Mouse (Mus musculus) adrenal gland, adult 8-10 months (tissue): ENCODE measurements around the gene Sh3bgrl2. TPM values are rescaled to one million over a fixed set of nuclear protein-coding genes. Genes with fewer than 3 reads are reported as not detected.
"Not testable (repeated sequence)": the region's sequence is repeated elsewhere in the genome, so short reads cannot be mapped to it uniquely, and the experiment has no call there.

Experiments
- DNase-seq: peaks from one replicate; pipeline ENCODE4 v3.0.0; 2022
- total RNA-seq, 4 experiments: library from RNA; stranded (reverse); gene quantifications; 2 replicates each; pipeline ENCODE4 v1.2.4; 2022

Gene Sh3bgrl2
- total RNA-seq, result 10 to 100 TPM; 13.6 to 21.7 (median 16.8) TPM

- peak; percentile 71 for DNase-seq
Measured at GRCm38 (mm10) chr9:83547830-83548689, at the start of gene Sh3bgrl2. TSS of gene Sh3bgrl2 (plus strand) at chr9:83548327.

DNA sequence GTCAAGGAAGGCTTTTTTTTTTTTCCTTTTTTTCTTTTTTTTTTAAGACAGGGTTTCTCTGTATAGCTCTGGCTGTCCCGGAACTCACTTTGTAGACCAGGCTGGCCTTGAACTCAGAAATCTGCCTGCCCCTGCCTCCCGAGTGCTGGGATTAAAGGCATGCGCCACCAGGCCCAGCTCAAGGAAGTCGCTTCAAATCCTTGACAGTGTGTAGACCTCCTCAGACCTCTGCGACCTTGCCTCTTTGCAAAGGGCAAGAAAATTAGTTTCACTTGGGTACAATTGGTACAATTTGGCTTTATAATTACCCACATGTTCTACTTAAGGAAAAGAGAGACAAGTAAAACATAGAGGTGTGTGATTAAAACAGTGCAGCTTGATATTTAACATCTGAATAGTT is 29.0 kb upstream of the Sh3bgrl2 start:
- DNase-seq, result not testable (repeated sequence)

GRCm38 (mm10) chr9:83519510-83520155 is 28.5 kb upstream of the Sh3bgrl2 start:
- DNase-seq, result no peak

DNA sequence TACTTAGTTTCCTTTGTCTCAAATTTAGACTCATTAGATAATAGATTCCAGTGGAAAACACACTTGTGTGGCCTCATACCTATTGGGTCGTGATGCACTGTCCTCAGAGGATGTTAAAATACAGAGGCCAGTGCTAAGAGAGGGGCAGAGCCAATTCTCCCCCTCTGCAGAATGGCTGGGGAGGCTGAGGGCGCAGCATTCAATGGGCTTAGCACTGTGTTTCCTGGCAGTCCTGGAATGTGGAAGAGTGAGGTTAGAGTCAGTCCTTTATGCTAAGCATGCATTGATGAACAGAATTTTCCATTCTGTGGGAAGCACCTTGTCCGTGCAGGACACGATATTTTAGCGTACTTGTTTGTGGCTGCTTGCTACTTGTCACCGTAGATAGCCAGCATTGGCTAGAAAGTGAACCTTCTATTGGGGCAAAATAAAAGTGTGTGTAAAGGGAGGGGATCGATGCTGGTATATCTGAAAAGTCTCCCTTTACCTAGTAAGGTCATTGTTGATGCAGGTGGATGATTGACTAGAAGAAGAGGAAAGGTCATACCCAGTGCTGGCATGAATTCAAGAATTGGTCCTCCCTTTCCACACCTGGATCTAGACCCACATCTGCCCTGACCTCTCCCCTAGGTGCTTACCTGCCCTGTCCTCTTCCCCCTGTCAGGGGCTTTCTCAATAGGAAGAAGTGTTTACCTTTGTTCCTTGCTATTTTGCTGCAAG is 20.6 kb upstream of the Sh3bgrl2 start:
- no peak for DNase-seq

DNA sequence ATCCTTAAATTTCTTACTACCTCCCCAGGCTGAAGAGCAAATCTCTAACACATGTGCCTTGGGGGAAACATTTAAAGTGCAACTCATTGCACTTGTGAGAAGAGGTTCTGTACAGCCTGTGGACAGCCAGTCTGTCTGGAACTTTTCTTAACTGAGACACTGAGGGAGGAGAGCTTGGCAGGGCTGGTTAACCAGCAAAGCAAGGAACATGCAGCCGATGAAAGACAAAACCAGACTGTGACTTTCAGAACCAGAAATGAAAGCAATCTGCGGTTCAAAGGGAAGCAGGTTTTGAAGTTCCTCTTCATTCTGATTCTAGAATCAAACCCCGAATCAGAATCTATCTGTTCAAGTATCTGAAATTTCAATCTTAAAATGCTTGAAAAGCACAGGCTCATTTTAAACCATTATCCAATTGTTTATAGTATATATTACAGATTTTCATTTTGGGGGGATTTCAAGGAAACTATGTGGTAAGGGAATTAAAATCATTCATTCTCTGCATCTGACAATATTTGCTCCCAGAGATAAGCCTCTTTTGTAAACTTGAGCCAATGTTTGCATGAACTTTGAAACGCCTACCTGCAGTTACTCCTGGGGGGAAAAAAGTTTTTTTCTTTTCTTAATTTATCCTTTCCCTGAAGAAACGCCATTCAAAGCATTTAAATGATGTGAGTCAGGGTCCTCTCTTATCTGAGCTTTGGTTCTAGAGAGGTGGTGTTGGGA is 14.9 kb upstream of the Sh3bgrl2 start:
- DNase-seq, result no peak

DNA sequence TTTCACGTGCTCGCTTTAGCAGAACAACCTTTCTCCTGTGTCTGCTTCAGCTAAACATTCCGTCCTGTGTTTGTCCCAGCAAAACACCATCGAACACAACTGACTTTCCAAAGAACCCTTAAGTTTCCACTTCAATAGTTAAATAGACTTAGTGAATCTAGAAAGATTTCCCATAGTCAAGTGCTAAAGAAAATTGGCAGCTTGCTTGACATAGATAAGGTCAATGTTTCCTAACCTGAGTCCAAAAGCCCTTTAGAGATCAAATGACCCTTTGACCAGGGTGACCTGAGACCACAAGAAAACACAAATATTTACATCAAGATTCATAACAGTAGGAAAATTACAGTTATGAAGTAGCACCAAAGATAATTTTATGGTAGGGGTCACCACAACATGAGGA is 11.2 kb upstream of the Sh3bgrl2 start:
- DNase-seq, result no peak

DNA sequence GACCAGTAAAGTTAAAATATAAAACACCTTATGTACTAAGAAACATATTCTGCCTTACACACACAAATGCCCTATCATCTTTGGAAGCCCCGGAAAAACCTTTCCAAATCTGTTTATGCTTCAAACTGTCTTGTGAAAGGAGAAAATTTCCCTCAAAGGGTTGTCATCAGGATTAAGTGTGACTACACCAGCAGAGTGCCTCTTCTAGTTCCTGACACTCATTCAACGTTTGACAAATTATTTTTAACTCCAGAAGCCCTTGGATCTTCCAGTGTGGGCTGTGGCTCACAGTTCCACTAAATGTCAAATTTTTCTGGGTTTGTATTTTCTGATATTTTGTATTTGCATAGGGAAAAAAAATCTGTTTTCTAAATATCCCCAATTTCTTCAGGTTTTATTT is 10.6 kb upstream of the Sh3bgrl2 start:
- no peak for DNase-seq

- no peak for DNase-seq
Measured at GRCm38 (mm10) chr9:83537921-83538536, 10.1 kb upstream of the Sh3bgrl2 start.

- DNase-seq, result no peak
Measured at GRCm38 (mm10) chr9:83539809-83540491, 8.2 kb upstream of the Sh3bgrl2 start.

- DNase-seq, result no peak
Measured at GRCm38 (mm10) chr9:83540492-83540857, 7.7 kb upstream of the Sh3bgrl2 start.

GRCm38 (mm10) chr9:83540975-83541374 is 7.2 kb upstream of the Sh3bgrl2 start:
- DNase-seq, result no peak

DNA sequence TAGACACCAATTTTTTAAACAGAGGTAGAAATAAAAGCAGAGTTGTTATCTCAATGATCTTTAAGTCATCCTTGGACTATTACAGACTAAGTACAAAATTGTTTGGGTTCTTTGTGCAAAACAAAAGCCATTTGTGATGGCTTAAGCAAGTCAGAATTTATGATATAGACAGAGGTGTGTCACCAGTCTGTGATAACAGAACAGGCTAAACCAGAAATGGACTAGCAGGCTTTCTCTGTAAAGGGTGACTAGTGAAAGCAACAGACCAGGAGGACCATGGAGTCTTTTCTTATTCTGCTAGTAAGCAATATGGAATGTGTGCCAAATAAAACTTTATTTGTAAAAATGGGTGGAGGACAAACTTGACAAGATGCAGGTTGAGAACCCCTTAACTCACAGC is 2.9 kb upstream of the Sh3bgrl2 start:
- no peak for DNase-seq

DNA sequence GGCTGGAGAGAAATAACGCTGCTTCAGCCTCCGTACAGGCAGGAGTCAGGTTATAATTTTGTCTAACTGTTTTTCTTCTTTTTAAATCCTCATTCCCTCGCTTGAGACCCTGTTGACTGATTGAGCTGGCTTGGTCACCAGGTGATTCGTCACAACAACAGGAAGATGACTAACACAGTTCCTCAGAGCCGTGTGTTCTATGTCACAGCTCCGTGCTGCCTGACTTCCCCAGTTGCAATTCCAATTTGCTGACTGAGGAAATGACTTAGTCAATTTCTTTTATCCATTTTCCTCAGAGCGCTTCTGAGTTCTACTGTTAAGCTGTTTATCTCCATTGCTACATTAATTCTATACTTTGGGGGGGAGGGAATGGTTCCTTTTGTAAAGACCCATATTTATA is 1.8 kb upstream of the Sh3bgrl2 start:
- DNase-seq, result no peak

- DNase-seq, result no peak
Measured at GRCm38 (mm10) chr9:83547229-83547628, 898 bp upstream of the Sh3bgrl2 start.

DNA sequence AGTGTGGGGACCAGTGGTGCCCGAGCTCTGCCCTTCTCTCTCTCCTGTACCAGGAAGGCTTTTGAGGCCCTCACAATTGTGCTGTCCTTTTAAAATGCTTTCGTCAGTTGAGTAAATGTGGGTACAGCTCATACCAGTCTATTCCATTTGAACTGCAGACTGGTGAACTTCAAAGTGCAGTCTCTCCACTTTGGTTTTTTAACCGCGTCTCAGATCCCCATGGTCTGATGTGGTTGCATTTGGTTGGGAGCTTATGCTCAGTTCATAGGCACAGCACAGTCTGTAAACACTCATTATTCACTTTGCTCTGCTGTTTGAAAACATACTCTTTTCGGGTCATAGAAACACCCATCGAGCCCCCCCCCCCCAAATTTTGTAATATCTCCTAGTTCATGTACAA is 1.7 kb downstream of the Sh3bgrl2 start:
- no peak for DNase-seq

DNA sequence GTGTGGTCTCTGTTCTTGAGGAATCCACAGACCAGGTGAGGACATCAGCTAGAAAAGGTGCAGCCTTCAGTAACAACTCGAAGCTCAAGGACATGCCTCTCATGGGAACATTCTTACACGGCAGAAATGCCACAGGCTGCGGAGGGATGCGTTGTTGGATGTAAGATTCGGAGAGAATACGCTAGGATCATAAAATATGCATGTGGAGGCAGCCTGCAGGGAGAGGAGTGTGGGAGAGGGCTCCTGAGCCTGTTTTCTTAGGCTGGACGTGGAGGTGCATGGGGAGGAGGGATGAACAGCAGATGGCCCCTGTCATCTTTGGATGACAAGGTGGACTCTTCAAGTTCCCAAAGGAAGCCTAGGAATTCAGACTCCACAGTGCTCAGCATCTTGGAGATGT is 3.0 kb downstream of the Sh3bgrl2 start:
- DNase-seq, result no peak

DNA sequence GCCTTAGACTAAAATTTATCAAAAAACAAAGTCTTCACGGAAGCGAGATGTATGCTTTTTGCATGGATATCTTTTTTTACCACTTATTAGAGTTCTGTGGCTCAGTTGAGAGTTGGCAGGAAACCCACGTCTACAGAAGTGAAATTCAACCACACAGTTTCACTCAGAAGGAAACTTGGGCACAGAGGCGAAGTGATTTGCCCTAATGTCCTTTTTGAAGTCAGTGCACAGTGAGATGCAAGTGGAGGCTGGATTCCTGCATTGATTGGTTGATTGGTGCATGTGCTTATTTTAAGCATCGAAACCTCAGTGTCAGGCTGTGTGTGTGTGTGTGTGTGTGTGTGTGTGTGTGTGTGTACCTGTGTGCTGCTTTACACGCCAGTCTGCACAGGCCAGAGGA is 3.5 kb downstream of the Sh3bgrl2 start:
- no peak for DNase-seq

GRCm38 (mm10) chr9:83555580-83555979 is 7.5 kb downstream of the Sh3bgrl2 start:
- DNase-seq, result no peak

DNA sequence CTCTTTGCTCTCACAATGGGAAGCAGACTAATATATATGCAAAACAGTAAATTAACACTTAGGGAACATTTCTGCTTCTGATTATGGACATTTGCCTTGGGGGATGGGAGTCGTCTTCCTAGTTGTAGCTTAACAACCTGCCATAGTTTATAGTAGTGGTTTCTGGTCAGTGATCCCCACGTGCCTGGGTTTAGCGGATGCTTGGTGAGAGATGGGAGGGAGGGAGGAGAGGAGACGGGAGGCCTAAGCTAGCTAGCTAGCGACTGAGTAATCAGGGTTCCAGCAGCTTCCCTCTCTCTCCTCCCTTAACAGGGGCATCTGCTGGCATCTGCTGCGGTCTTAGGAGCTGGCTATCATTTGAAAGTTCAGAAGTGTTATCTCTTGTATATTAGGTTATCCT is 8.1 kb downstream of the Sh3bgrl2 start:
- no peak for DNase-seq

DNA sequence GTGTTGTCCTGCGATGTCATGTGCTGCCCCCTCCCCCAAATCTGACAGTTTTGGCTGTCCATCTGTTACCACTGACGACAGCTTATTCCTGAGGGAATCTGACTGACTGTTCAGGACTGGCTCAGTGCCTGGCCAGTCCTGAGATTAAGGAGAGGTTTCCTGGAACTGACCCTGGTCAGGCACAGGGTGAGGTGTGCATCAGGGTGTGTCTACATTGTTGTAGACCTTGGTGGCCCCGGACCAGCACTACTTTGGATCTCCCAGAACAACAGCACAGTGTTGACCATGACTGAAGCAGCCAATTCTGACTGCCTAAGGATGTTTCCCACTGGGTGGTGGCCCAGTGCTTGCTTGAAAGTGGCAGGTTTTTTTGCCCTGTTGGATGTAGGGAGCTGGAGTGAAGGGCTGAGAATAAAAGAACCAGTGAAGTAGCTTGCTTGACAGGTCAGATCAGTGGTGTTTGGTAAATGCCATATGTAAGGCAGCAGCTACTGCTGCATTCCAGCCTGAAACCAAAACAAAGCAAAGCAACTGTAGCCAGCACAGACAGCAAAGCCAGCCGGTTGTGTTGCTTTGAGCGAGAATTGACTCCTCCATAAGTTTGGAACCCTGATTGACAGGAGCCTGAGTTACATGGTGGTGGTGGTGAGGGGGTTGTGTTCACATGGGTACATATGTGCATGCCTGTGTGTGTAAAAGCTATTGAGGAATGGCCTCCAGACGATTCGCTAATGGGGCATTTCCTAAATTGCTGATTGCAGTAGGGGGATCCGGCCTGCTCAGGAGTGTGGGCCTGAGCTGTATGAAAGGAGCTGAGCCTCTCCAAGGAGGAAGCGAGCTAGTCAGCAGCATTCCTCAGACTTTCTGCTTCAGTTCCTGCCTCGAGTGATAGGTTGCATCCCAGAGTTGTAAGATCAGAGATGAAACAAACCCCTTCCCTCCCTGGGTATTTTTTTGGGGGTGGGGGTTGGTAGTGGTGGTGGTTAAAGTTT is 8.9 kb downstream of the Sh3bgrl2 start:
- no peak for DNase-seq
